Mouse (Mus musculus): ENCODE measurements around the gene Erbb2. TPM values are rescaled to one million over a fixed set of nuclear protein-coding genes. Genes with fewer than 3 reads are reported as not detected.

Erbb2 gene
- polyA plus RNA-seq, 2 experiments, result 51.1 to 73.6 TPM

DNA sequence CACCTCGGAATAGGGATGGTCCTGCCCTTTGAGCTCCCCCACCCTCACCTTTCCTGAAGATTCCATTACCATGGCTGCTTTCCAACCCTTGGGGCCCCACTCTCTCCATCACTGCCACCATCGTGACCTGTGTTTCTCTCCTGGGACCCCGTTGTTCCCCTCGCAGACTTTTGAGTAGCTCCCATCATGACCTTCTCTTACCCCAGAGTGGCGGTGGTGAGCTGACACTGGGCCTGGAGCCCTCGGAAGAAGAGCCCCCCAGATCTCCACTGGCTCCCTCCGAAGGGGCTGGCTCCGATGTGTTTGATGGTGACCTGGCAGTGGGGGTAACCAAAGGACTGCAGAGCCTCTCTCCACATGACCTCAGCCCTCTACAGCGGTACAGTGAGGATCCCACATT lies 23.5 kb downstream of the Erbb2 start:
- no peak for ATAC-seq (ENCODE audit: low FRiP score, low read depth)
- Histone ChIP-seq H3K4me1 (ENCODE audit: control insufficient read depth, insufficient read depth, low read length) (no peaks in the 10 kb centered on the region), H3K4me3 (replicated peaks; ENCODE audit: low read length) (no peak overlapping the region), H3K4me2 (replicated peaks; ENCODE audit: low read depth, low read length, severe bottlenecking) (no peak overlapping the region), H3K27ac (replicated peaks; ENCODE audit: low read depth, low read length) (no peak overlapping the region), H3K9me3 (ENCODE audit: control insufficient read depth, low read length) (no peaks in the 10 kb centered on the region), H3K36me3 (ENCODE audit: control insufficient read depth, insufficient read depth, low read length) (peaks cover 65% of the 10 kb centered on the region), H3K9ac (ENCODE audit: low read depth, low read length, severe bottlenecking) (no peak overlapping the region), H3K27me3 (ENCODE audit: control insufficient read depth, insufficient read depth, low read length) (no peaks in the 10 kb centered on the region)
- DNase-seq (ENCODE audit: low spot score), result no peak
- no peak for TF ChIP-seq POLR2A (IDR thresholded peaks at IDR 0.05; ENCODE audit: borderline replicate concordance, extremely low read depth, insufficient read depth, insufficient read length)
- 96% methylated on average over 9 of the region's 9 CpGs for WGBS

GRCm38 (mm10) chr11:98437441-98437840 lies 25.2 kb downstream of the Erbb2 start:
- 83% methylated on average over 6 of the region's 6 CpGs for WGBS
- Histone ChIP-seq H3K9ac (ENCODE audit: low read depth, low read length, severe bottlenecking) (no peak overlapping the region), H3K4me2 (replicated peaks; ENCODE audit: low read depth, low read length, severe bottlenecking) (no peak overlapping the region), H3K9me3 (ENCODE audit: control insufficient read depth, low read length) (no peaks in the 10 kb centered on the region), H3K36me3 (ENCODE audit: control insufficient read depth, insufficient read depth, low read length) (peaks cover 47% of the 10 kb centered on the region), H3K4me1 (ENCODE audit: control insufficient read depth, insufficient read depth, low read length) (no peaks in the 10 kb centered on the region), H3K27me3 (ENCODE audit: control insufficient read depth, insufficient read depth, low read length) (no peaks in the 10 kb centered on the region), H3K4me3 (replicated peaks; ENCODE audit: low read length) (no peak overlapping the region), H3K27ac (replicated peaks; ENCODE audit: low read depth, low read length) (no peak overlapping the region)
- DNase-seq (ENCODE audit: low spot score), result no peak
- no peak for TF ChIP-seq POLR2A (IDR thresholded peaks at IDR 0.05; ENCODE audit: borderline replicate concordance, extremely low read depth, insufficient read depth, insufficient read length)
- no peak for ATAC-seq (ENCODE audit: low FRiP score, low read depth)

- Histone ChIP-seq H3K4me2 (replicated peaks; ENCODE audit: low read depth, low read length, severe bottlenecking) (peak within 1 kb of the TSS; percentile 48), H3K27me3 (ENCODE audit: control insufficient read depth, insufficient read depth, low read length) (no peaks in the 10 kb centered on the region), H3K36me3 (ENCODE audit: control insufficient read depth, insufficient read depth, low read length) (peaks cover 39% of the 10 kb centered on the region), H3K4me3 (replicated peaks; ENCODE audit: low read length) (peak within 1 kb of the TSS; percentile 52), H3K9me3 (ENCODE audit: control insufficient read depth, low read length) (no peaks in the 10 kb centered on the region), H3K9ac (ENCODE audit: low read depth, low read length, severe bottlenecking) (peak within 1 kb of the TSS; percentile 47), H3K27ac (replicated peaks; ENCODE audit: low read depth, low read length) (no peak within 1 kb of the TSS), H3K4me1 (ENCODE audit: control insufficient read depth, insufficient read depth, low read length) (no peaks in the 10 kb centered on the region)
- no peak for TF ChIP-seq POLR2A (IDR thresholded peaks at IDR 0.05; ENCODE audit: borderline replicate concordance, extremely low read depth, insufficient read depth, insufficient read length)
- 3% methylated on average over 42 of the region's 43 CpGs for WGBS
- DNase-seq (ENCODE audit: low spot score) (peak; percentile 86), ATAC-seq (ENCODE audit: low FRiP score, low read depth) (peak; percentile 92)
Observed at GRCm38 (mm10) chr11:98438331-98439158, 26.3 kb downstream of the Erbb2 start, which contains the start of gene Mien1. Gene Mien1, minus strand, starts transcription at chr11:98438991.

DNA sequence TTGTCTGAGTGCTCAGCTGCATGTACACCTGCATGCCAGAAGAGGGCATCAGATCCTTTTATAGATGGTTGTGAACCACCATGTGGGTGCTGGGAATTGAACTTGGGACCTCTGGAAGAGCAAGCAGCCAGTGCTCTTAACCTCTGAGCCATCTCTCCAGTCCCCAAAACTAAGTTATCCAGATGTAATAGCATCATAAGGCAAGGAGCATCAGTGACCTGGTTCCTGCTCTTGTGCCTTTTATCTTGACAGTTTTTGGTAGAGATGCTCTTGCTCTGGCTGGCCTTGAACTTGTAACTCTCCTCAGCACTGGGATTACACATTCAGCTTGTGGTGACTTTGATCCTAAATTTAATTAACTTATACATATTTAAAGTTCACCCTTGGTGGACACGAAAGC lies 31.4 kb downstream of the Erbb2 start:
- H3K4me3 ChIP-seq (replicated peaks; ENCODE audit: low read length), result no peak overlapping the region
- no peak for TF ChIP-seq POLR2A (IDR thresholded peaks at IDR 0.05; ENCODE audit: borderline replicate concordance, extremely low read depth, insufficient read depth, insufficient read length)
- H3K9ac ChIP-seq (ENCODE audit: low read depth, low read length, severe bottlenecking), result no peak overlapping the region
- no peak overlapping the region for H3K27ac ChIP-seq (replicated peaks; ENCODE audit: low read depth, low read length)
- H3K4me1 ChIP-seq (ENCODE audit: control insufficient read depth, insufficient read depth, low read length), result peaks cover 7% of the 10 kb centered on the region; the same call in 1 of the 2 replicates
- ATAC-seq (ENCODE audit: low FRiP score, low read depth) (no peak), DNase-seq (ENCODE audit: low spot score) (no peak)
- H3K4me2 ChIP-seq (replicated peaks; ENCODE audit: low read depth, low read length, severe bottlenecking), result no peak overlapping the region
- 88% methylated on average over 1 of the region's 1 CpGs for WGBS
- H3K9me3 ChIP-seq (ENCODE audit: control insufficient read depth, low read length), result no peaks in the 10 kb centered on the region
- H3K36me3 ChIP-seq (ENCODE audit: control insufficient read depth, insufficient read depth, low read length), result no peaks in the 10 kb centered on the region
- peaks cover 13% of the 10 kb centered on the region; the same call in 1 of the 2 replicates for H3K27me3 ChIP-seq (ENCODE audit: control insufficient read depth, insufficient read depth, low read length)

DNA sequence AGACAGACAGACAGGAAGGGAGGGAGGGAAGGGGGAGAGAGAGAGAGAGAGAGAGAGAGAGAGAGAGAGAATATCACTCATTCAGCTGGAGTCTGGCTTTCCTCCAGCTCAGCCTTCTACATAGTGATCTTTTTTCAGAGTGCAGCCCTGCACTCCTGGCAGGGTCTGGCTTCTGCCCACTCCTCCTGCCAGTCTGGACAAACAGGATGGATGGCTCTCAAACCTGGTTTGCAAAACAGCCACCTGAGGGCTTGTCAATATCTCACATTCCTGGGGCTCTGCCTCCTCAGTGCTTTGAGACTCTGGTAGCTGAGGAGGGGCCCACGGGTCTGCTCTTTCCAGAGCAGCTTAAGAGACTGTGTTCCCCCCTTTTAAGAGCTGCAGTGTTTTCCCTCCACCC lies 33.0 kb downstream of the Erbb2 start:
- TF ChIP-seq POLR2A (IDR thresholded peaks at IDR 0.05; ENCODE audit: borderline replicate concordance, extremely low read depth, insufficient read depth, insufficient read length), result no peak
- H3K27ac ChIP-seq (replicated peaks; ENCODE audit: low read depth, low read length), result no peak overlapping the region
- ATAC-seq (ENCODE audit: low FRiP score, low read depth) (no peak), DNase-seq (ENCODE audit: low spot score) (no peak)
- WGBS, result 0% methylated on average over 1 of the region's 1 CpGs
- no peak overlapping the region for H3K4me3 ChIP-seq (replicated peaks; ENCODE audit: low read length)
- no peak overlapping the region for H3K4me2 ChIP-seq (replicated peaks; ENCODE audit: low read depth, low read length, severe bottlenecking)
- peaks cover 13% of the 10 kb centered on the region; the same call in 1 of the 2 replicates for H3K27me3 ChIP-seq (ENCODE audit: control insufficient read depth, insufficient read depth, low read length)
- no peaks in the 10 kb centered on the region for H3K36me3 ChIP-seq (ENCODE audit: control insufficient read depth, insufficient read depth, low read length)
- H3K9ac ChIP-seq (ENCODE audit: low read depth, low read length, severe bottlenecking), result no peak overlapping the region
- H3K9me3 ChIP-seq (ENCODE audit: control insufficient read depth, low read length), result no peaks in the 10 kb centered on the region
- H3K4me1 ChIP-seq (ENCODE audit: control insufficient read depth, insufficient read depth, low read length), result peaks cover 7% of the 10 kb centered on the region; the same call in 1 of the 2 replicates
